Mouse (Mus musculus) v-Abl transformed pro-B cells (cell line): ENCODE results near the gene Cbfa2t3.

Experiments
- in situ Hi-C, 2 experiments: fragments of 400-800 bp; cut with MboI; formaldehyde crosslinking; loops; one replicate each; pipeline ENCODE4 v1.15.1; 2025; ENCODE audit not compliant: unreplicated experiment in 2 of 2

Gene Cbfa2t3

DNA sequence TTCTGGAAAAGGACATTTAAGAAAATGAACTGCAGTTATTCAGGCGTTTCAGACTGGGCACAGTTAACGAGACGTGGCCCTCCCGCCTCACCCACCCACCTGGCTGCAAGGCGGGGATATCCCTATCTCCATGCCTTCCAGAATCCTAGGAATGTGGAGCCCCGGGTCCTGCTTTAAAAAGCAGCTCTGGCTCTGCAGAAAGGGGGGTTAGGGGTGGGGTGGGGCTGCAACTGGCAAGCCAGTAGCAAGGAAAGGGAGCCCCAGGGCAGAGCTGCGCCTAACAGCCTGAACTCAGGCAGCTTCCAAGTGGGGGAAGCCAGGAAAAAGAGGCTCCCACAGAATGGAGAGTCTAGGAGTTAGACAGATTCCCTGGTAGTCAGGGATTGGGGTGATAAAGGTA, 119.7 kb downstream of the Cbfa2t3 start:
- in situ Hi-C loops: no loop called here

GRCm38 (mm10) chr8:122577116-122577515, 121.8 kb downstream of the Cbfa2t3 start:
- in situ Hi-C loops: no loop called here

- in situ Hi-C loops: no loop called here
These were observed 122.3 kb downstream of the Cbfa2t3 start, which contains the start of gene Aprt for GRCm38 (mm10) chr8:122576648-122577022. Gene Aprt, minus strand, starts transcription at chr8:122576909.

GRCm38 (mm10) chr8:122575735-122576647, 122.9 kb downstream of the Cbfa2t3 start:
- in situ Hi-C loops: no loop called here

DNA sequence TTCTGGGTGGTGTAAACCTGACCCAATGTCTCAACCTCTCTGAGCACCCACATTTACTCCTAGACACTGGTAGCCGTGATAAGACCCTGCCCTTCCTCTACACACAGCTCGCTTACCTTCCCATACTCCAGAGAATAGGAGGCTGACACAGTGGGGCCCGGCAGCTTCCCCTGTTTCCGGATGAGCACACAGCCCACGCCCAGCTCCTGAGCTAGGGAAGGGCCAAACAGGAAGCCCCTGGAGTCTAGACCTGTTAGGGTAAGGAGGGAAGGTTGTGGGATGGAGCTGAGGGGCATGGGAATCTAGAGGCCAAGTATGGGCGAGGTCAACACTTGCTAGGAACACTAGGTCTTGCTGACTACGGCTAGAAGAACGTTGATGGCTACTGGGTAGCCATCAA, 123.6 kb downstream of the Cbfa2t3 start:
- in situ Hi-C loops: no loop called here
